Mouse (Mus musculus) hindbrain, embryonic 14.5 days (tissue): ENCODE data around the gene Dio3. TPM values are rescaled to one million over a fixed set of nuclear protein-coding genes. Genes with fewer than 3 reads are reported as not detected.
A peak's percentile ranks its signal among the peaks of the same experiment; 100 is the strongest.

ENCODE experiments used
- ATAC-seq: fragments of 200-750 bp; cut with Nextera tagmentation; 2 replicates; pipeline ENCODE4 v1.8.0; 2017; ENCODE audit warnings: moderate number of reproducible peaks, mild to moderate bottlenecking, moderate TSS enrichment, moderate library complexity; ENCODE audit not compliant: low FRiP score
- DNase-seq: peaks from one replicate; pipeline ENCODE4 v3.0.0-alpha.2; 2015; ENCODE audit warnings: low spot score
- H3K27ac ChIP-seq: fragments of 300-500 bp; sonication (generic); 2 replicates; pipeline ENCODE4 v1.5.1; 2014; ENCODE audit warnings: mild to moderate bottlenecking, moderate library complexity
- H3K27me3 ChIP-seq: fragments of 300-500 bp; sonication (generic); 2 replicates; pipeline ENCODE4 v1.6.1; 2014; ENCODE audit warnings: mild to moderate bottlenecking, low read length, mixed read lengths; ENCODE audit not compliant: control insufficient read depth, insufficient read depth
- H3K36me3 ChIP-seq: fragments of 300-500 bp; sonication (generic); replicated peaks from 2 replicates; pipeline ENCODE4 v1.6.1; 2014; ENCODE audit not compliant: control insufficient read depth, insufficient read depth
- H3K4me1 ChIP-seq: fragments of 300-500 bp; sonication (generic); replicated peaks from 2 replicates; pipeline ENCODE4 v1.6.1; 2014; ENCODE audit warnings: antibody characterized with exemption, low read length, mixed read lengths; ENCODE audit not compliant: control insufficient read depth, insufficient read depth
- H3K4me2 ChIP-seq: fragments of 300-500 bp; sonication (generic); replicated peaks from 2 replicates; pipeline ENCODE4 v1.6.1; 2014; ENCODE audit warnings: mild to moderate bottlenecking, moderate library complexity
- H3K4me3 ChIP-seq: fragments of 300-500 bp; sonication (generic); replicated peaks from 2 replicates; pipeline ENCODE4 v1.5.1; 2014; ENCODE audit warnings: mild to moderate bottlenecking, low read length
- H3K9ac ChIP-seq: fragments of 300-500 bp; sonication (generic); 2 replicates; pipeline ENCODE4 v1.6.1; 2014
- H3K9me3 ChIP-seq: fragments of 300-500 bp; sonication (generic); 2 replicates; pipeline ENCODE4 v1.6.1; 2016; ENCODE audit warnings: low read length; ENCODE audit not compliant: control insufficient read depth
- WGBS: fragments of 180-500 bp; shearing (Covaris S2); extraction: QIAGEN DNeasy Blood & Tissue Kit; methylation state at CpG from one replicate; pipeline ENCODE4 v1.1.7; 2014; 5-methylcytosine and 5-hydroxymethylcytosine counted together
- polyA plus RNA-seq: library from polyadenylated mRNA; unstranded; fragments of >200 nt; fragmentation: Nextera tagmentation; extraction: Ambion mirVana; gene quantifications from 2 replicates; pipeline ENCODE4 v1.2.1, GENCODE M21; 2014

The Dio3 gene
- polyA plus RNA-seq, 1 experiment from 2014 or later: 0.52 TPM

GRCm38 (mm10) chr12:110252163-110252575 lies 26.7 kb upstream of the Dio3 start:
- H3K27ac ChIP-seq: no peak overlapping the region
- H3K9me3 ChIP-seq: no peaks in the 10 kb centered on the region
- no peak overlapping the region for H3K4me3 ChIP-seq
- no peak for DNase-seq
- H3K4me2 ChIP-seq: no peak overlapping the region
- no peaks in the 10 kb centered on the region for H3K4me1 ChIP-seq
- no peak overlapping the region for H3K9ac ChIP-seq
- no peak for ATAC-seq
- no peaks in the 10 kb centered on the region for H3K27me3 ChIP-seq
- WGBS: 33% methylated on average over 10 of the region's 10 CpGs
- H3K36me3 ChIP-seq: no peaks in the 10 kb centered on the region

GRCm38 (mm10) chr12:110255731-110256130 lies 23.1 kb upstream of the Dio3 start:
- no peak for ATAC-seq
- Histone ChIP-seq H3K9me3 (no peaks in the 10 kb centered on the region), H3K27me3 (no peaks in the 10 kb centered on the region)

GRCm38 (mm10) chr12:110256478-110257220 lies 22.2 kb upstream of the Dio3 start:
- no peak overlapping the region for H3K4me3 ChIP-seq
- no peak for ATAC-seq
- no peaks in the 10 kb centered on the region for H3K9me3 ChIP-seq
- no peaks in the 10 kb centered on the region for H3K36me3 ChIP-seq
- no peak overlapping the region for H3K4me2 ChIP-seq
- DNase-seq: no peak
- no peak overlapping the region for H3K27ac ChIP-seq
- H3K4me1 ChIP-seq: no peaks in the 10 kb centered on the region
- no peaks in the 10 kb centered on the region for H3K27me3 ChIP-seq
- no peak overlapping the region for H3K9ac ChIP-seq
- WGBS: 53% methylated on average over 14 of the region's 14 CpGs

More at GRCm38 (mm10) chr12:110255731-110256130, 23.1 kb upstream of the Dio3 start:
- H3K27ac ChIP-seq: no peak overlapping the region
- DNase-seq: no peak
- no peaks in the 10 kb centered on the region for H3K4me1 ChIP-seq
- H3K36me3 ChIP-seq: no peaks in the 10 kb centered on the region
- H3K4me3 ChIP-seq: no peak overlapping the region
- WGBS: 46% methylated on average over 10 of the region's 10 CpGs
- no peak overlapping the region for H3K9ac ChIP-seq
- no peak overlapping the region for H3K4me2 ChIP-seq

GRCm38 (mm10) chr12:110268226-110268625 lies 10.6 kb upstream of the Dio3 start:
- Histone ChIP-seq H3K36me3 (no peaks in the 10 kb centered on the region), H3K27ac (no peak overlapping the region), H3K4me1 (no peaks in the 10 kb centered on the region), H3K9ac (no peak overlapping the region), H3K9me3 (no peaks in the 10 kb centered on the region), H3K27me3 (no peaks in the 10 kb centered on the region; the same call in 1 of the 2 replicates), H3K4me2 (no peak overlapping the region), H3K4me3 (no peak overlapping the region)
- ATAC-seq (no peak), DNase-seq (no peak)
- 86% methylated on average over 3 of the region's 3 CpGs for WGBS

- Histone ChIP-seq H3K27me3 (peaks cover 7% of the 10 kb centered on the region), H3K36me3 (no peaks in the 10 kb centered on the region), H3K27ac (no peak overlapping the region), H3K4me2 (no peak overlapping the region), H3K4me3 (no peak overlapping the region), H3K9ac (no peak overlapping the region), H3K9me3 (no peaks in the 10 kb centered on the region), H3K4me1 (no peaks in the 10 kb centered on the region)
- no peak for ATAC-seq
- WGBS: 62% methylated on average over 4 of the region's 4 CpGs
- no peak for DNase-seq
These were observed 9.2 kb upstream of the Dio3 start for GRCm38 (mm10) chr12:110269686-110270085.

GRCm38 (mm10) chr12:110276034-110276433 lies 2.8 kb upstream of the Dio3 start:
- 85% methylated on average over 1 of the region's 1 CpGs for WGBS
- no peaks in the 10 kb centered on the region for H3K9me3 ChIP-seq
- ATAC-seq: no peak

GRCm38 (mm10) chr12:110277259-110277964 lies 1.5 kb upstream of the Dio3 start:
- Histone ChIP-seq H3K9me3 (no peaks in the 10 kb centered on the region), H3K27ac (no peak overlapping the region), H3K4me1 (no peaks in the 10 kb centered on the region; the same call in 1 of the 2 replicates), H3K27me3 (peaks cover 81% of the 10 kb centered on the region), H3K4me3 (peak overlapping the region; percentile 46), H3K4me2 (peak overlapping the region; percentile 71), H3K36me3 (no peaks in the 10 kb centered on the region), H3K9ac (no peak overlapping the region)
- DNase-seq: no peak
- ATAC-seq: no peak
- 3% methylated on average over 33 of the region's 33 CpGs for WGBS

More at GRCm38 (mm10) chr12:110276034-110276433, 2.8 kb upstream of the Dio3 start:
- Histone ChIP-seq H3K9ac (no peak overlapping the region), H3K4me2 (no peak overlapping the region), H3K4me1 (no peaks in the 10 kb centered on the region; the same call in 1 of the 2 replicates), H3K27ac (no peak overlapping the region), H3K4me3 (no peak overlapping the region), H3K36me3 (no peaks in the 10 kb centered on the region), H3K27me3 (peaks cover 67% of the 10 kb centered on the region)
- DNase-seq: no peak

GRCm38 (mm10) chr12:110277965-110278307 lies 932 bp upstream of the Dio3 start:
- Histone ChIP-seq H3K27ac (no peak overlapping the region), H3K36me3 (no peaks in the 10 kb centered on the region), H3K27me3 (peaks cover 86% of the 10 kb centered on the region), H3K4me2 (peak overlapping the region; percentile 71), H3K4me3 (peak overlapping the region; percentile 46), H3K9ac (peak overlapping the region; percentile 42; the same call in 1 of the 2 replicates), H3K9me3 (no peaks in the 10 kb centered on the region), H3K4me1 (no peaks in the 10 kb centered on the region; the same call in 1 of the 2 replicates)
- WGBS: 1% methylated on average over 34 of the region's 58 CpGs
- DNase-seq (peak; percentile 24), ATAC-seq (peak; percentile 34; the same call in 1 of the 2 replicates)

- DNase-seq: no peak
- Histone ChIP-seq H3K9me3 (no peaks in the 10 kb centered on the region), H3K27ac (no peak overlapping the region), H3K36me3 (no peaks in the 10 kb centered on the region), H3K27me3 (peaks cover 94% of the 10 kb centered on the region), H3K4me3 (no peak overlapping the region), H3K4me2 (no peak overlapping the region), H3K9ac (no peak overlapping the region), H3K4me1 (no peaks in the 10 kb centered on the region; the same call in 1 of the 2 replicates)
- 1% methylated on average over 22 of the region's 22 CpGs for WGBS
- ATAC-seq: no peak
These were observed 1.5 kb downstream of the Dio3 start for GRCm38 (mm10) chr12:110280373-110280772.
